ENCODE assay signal across 16 mouse cellular contexts in the genomic region with DNA sequence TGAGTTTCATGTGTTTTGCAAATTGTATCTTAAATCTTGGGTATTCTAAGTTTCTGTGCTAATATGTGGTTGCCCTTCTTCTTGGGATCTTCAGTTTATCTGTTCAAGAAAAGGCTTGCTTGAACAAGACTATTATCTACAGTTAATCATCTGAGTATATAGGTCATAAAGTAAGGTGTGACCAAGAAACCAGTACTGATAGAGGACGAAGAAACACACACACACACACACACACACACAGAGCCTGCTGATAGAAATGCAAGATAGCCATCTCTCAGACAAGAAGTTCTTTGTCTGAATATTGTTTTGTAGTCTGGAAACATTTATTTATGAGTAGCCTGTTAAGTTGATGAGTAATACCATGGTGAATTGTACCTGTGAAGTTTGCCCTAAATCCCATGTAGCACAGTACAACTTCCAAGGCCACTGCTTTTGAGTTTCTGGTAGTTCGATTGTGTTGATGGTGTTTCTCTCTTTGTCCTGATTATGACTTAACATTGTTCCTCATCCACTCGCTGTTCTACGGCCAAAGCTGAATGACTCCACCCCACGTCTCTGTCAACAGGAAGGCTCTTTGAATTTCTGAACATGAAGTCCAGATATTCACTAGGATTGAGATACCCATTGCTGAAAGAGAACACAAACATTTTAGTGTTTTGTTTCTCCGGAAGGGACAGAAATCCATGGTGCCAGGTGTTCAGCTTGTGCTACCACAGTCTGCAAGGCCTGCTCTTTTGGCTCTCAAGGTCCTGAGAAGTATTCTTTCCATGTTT.
"Had no signal": no experiment of that assay in that cellular context is flagged by ENCODE, and none has a peak within 500 bp of the region (broad histone marks: within the 10 kb centered on the region; RNA-seq: fewer than 3 reads in every experiment).

No protein-coding gene starts in this region.

- H3K27ac ChIP-seq: kidney, embryonic 15.5 days; limb, embryonic 15.5 days; liver, embryonic 12.5 days; midbrain, embryonic 10.5 days; neural tube, embryonic 15.5 days had no signal

- H3K27me3 ChIP-seq: kidney, embryonic 15.5 days; limb, embryonic 15.5 days; liver, embryonic 12.5 days; neural tube, embryonic 15.5 days had no signal

- H3K4me2 ChIP-seq: kidney, embryonic 15.5 days; limb, embryonic 15.5 days; liver, embryonic 12.5 days; neural tube, embryonic 15.5 days had no signal

- H3K9me3 ChIP-seq: kidney, embryonic 15.5 days; limb, embryonic 15.5 days; liver, embryonic 12.5 days; midbrain, embryonic 10.5 days; neural tube, embryonic 15.5 days had no signal

- ATAC-seq: inflammation-experienced regulatory T-cells, adult 6 months; liver, embryonic 12.5 days had no signal

- H3K4me3 ChIP-seq: kidney, embryonic 15.5 days; limb, embryonic 15.5 days; liver, embryonic 12.5 days; midbrain, embryonic 10.5 days; myocyte; neural tube, embryonic 15.5 days had no signal

- DNase-seq: kidney, adult 2 months; kidney, postnatal 14 days; layer of hippocampus, adult 9-11 months; layer of hippocampus, postnatal 36 days; midbrain, embryonic 14.5 days; right cerebral cortex, adult 18-20 months; right cerebral cortex, postnatal 25 days; thymus, adult 18-20 months; thymus, postnatal 14 days had no signal

- H3K36me3 ChIP-seq: kidney, embryonic 15.5 days; limb, embryonic 15.5 days; liver, embryonic 12.5 days; midbrain, embryonic 10.5 days; neural tube, embryonic 15.5 days had no signal

- H3K4me1 ChIP-seq: kidney, embryonic 15.5 days; limb, embryonic 15.5 days; midbrain, embryonic 10.5 days; neural tube, embryonic 15.5 days had no signal

- H3K9ac ChIP-seq: kidney, embryonic 15.5 days; limb, embryonic 15.5 days; liver, embryonic 12.5 days; neural tube, embryonic 15.5 days had no signal
